Mouse (Mus musculus) adipose tissue, adult 10 weeks (tissue): ENCODE results near the gene Rergl. TPM values are rescaled to one million over a fixed set of nuclear protein-coding genes. Genes with fewer than 3 reads are reported as not detected.

Source experiments
- polyA plus RNA-seq: library from polyadenylated mRNA; stranded (reverse); fragments of 350-450 nt; fragmentation: Illumina TruSeq; extraction: RNeasy Lipid Tissue Mini Kit (QIAGEN cat#74804); gene quantifications from one replicate; pipeline ENCODE4 v1.2.3, GENCODE M21; 2014; ENCODE audit warnings: low read depth, low replicate concordance

Rergl gene
- 2.3 TPM for polyA plus RNA-seq

DNA sequence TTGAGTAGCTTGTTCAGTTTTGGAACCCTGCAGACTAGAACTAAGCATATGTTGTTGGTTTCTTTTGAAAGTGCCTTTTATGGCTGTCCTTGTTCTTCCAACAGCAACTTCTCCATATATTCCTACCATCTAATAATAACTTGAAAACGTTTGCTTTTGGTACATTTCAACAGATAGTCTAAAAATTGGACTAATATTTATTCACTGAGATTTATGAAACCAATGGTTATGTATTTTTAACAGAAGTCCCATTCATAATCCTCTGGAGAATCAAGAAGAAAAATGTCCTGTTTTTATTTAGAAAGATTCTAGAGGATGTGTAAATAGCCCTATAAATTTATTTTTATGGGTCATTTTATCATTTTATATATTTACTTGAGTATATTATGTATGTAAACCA, at the start of gene Rergl:
Rergl (minus strand) TSS at position 101 of the 400 bp plus-strand sequence.

Other genes with a start within 250 kb of the Rergl start
- 2.3 TPM for gene Pik3c2g, start 85.2 kb upstream of the Rergl start, polyA plus RNA-seq